Mouse (Mus musculus): ENCODE results near the gene Nagk. TPM values are rescaled to one million over a fixed set of nuclear protein-coding genes. Genes with fewer than 3 reads are reported as not detected.
"Not testable (repeated sequence)": the region's sequence is repeated elsewhere in the genome, so short reads cannot be mapped to it uniquely, and the experiment has no call there.

The Nagk gene
- polyA plus RNA-seq, 1 experiment from 2014 or later = 59.9 TPM

- ATAC-seq (replicated peaks; ENCODE audit: low FRiP score, low TSS enrichment, low read depth); H3K4me3 ChIP-seq (ENCODE audit: low read depth, low read length); H3K27me3 ChIP-seq (replicated peaks; ENCODE audit: control insufficient read depth, insufficient read depth, low read length); H3K36me3 ChIP-seq (ENCODE audit: control insufficient read depth, insufficient read depth, low read length); H3K4me2 ChIP-seq (ENCODE audit: low read length); H3K27ac ChIP-seq (ENCODE audit: low read depth); H3K9me3 ChIP-seq (ENCODE audit: control insufficient read depth, low read length); H3K4me1 ChIP-seq (replicated peaks; ENCODE audit: control insufficient read depth, insufficient read depth, low read length); DNase-seq (ENCODE audit: low spot score); H3K9ac ChIP-seq (ENCODE audit: low read length): not testable (repeated sequence)
- 85% methylated on average over 5 of the region's 5 CpGs for WGBS
Observed at GRCm38 (mm10) chr6:83790533-83790932, 4.2 kb upstream of the Nagk start.

GRCm38 (mm10) chr6:83791251-83791890 lies 3.4 kb upstream of the Nagk start:
- ATAC-seq (replicated peaks; ENCODE audit: low FRiP score, low TSS enrichment, low read depth) (no peak), DNase-seq (ENCODE audit: low spot score) (no peak)
- Histone ChIP-seq H3K27me3 (replicated peaks; ENCODE audit: control insufficient read depth, insufficient read depth, low read length) (no peaks in the 10 kb centered on the region), H3K27ac (ENCODE audit: low read depth) (no peak overlapping the region), H3K9me3 (ENCODE audit: control insufficient read depth, low read length) (no peaks in the 10 kb centered on the region), H3K4me2 (ENCODE audit: low read length) (no peak overlapping the region), H3K4me1 (replicated peaks; ENCODE audit: control insufficient read depth, insufficient read depth, low read length) (no peaks in the 10 kb centered on the region), H3K9ac (ENCODE audit: low read length) (no peak overlapping the region), H3K4me3 (ENCODE audit: low read depth, low read length) (no peak overlapping the region), H3K36me3 (ENCODE audit: control insufficient read depth, insufficient read depth, low read length) (no peaks in the 10 kb centered on the region)
- 58% methylated on average over 4 of the region's 4 CpGs for WGBS

- DNase-seq (ENCODE audit: low spot score) = peak; percentile 77
- WGBS = 4% methylated on average over 13 of the region's 13 CpGs
Observed at GRCm38 (mm10) chr6:83795492-83795900, 714 bp downstream of the Nagk start.

GRCm38 (mm10) chr6:83796686-83797085 lies 1.9 kb downstream of the Nagk start:
- H3K4me2 ChIP-seq (ENCODE audit: low read length) = no peak overlapping the region
- ATAC-seq (replicated peaks; ENCODE audit: low FRiP score, low TSS enrichment, low read depth) (no peak), DNase-seq (ENCODE audit: low spot score) (no peak)
- no peaks in the 10 kb centered on the region for H3K27me3 ChIP-seq (replicated peaks; ENCODE audit: control insufficient read depth, insufficient read depth, low read length)
- H3K4me1 ChIP-seq (replicated peaks; ENCODE audit: control insufficient read depth, insufficient read depth, low read length) = no peaks in the 10 kb centered on the region
- no peak overlapping the region for H3K9ac ChIP-seq (ENCODE audit: low read length)
- WGBS = 59% methylated on average over 3 of the region's 3 CpGs
- no peak overlapping the region for H3K27ac ChIP-seq (ENCODE audit: low read depth)
- H3K4me3 ChIP-seq (ENCODE audit: low read depth, low read length) = no peak overlapping the region
- peaks cover 32% of the 10 kb centered on the region for H3K36me3 ChIP-seq (ENCODE audit: control insufficient read depth, insufficient read depth, low read length)
- H3K9me3 ChIP-seq (ENCODE audit: control insufficient read depth, low read length) = no peaks in the 10 kb centered on the region

More at GRCm38 (mm10) chr6:83795492-83795900, 714 bp downstream of the Nagk start:
- no peaks in the 10 kb centered on the region for H3K9me3 ChIP-seq (ENCODE audit: control insufficient read depth, low read length)
- H3K4me2 ChIP-seq (ENCODE audit: low read length) = peak overlapping the region; percentile 73
- H3K27ac ChIP-seq (ENCODE audit: low read depth) = peak overlapping the region; percentile 96
- peak overlapping the region; percentile 76 for H3K9ac ChIP-seq (ENCODE audit: low read length)
- peaks cover 20% of the 10 kb centered on the region for H3K36me3 ChIP-seq (ENCODE audit: control insufficient read depth, insufficient read depth, low read length)
- peak; percentile 34 for ATAC-seq (replicated peaks; ENCODE audit: low FRiP score, low TSS enrichment, low read depth)
- H3K4me3 ChIP-seq (ENCODE audit: low read depth, low read length) = peak overlapping the region; percentile 77
- H3K27me3 ChIP-seq (replicated peaks; ENCODE audit: control insufficient read depth, insufficient read depth, low read length) = no peaks in the 10 kb centered on the region
- no peaks in the 10 kb centered on the region for H3K4me1 ChIP-seq (replicated peaks; ENCODE audit: control insufficient read depth, insufficient read depth, low read length)

- Histone ChIP-seq H3K4me2 (ENCODE audit: low read length) (no peak overlapping the region), H3K4me3 (ENCODE audit: low read depth, low read length) (no peak overlapping the region), H3K36me3 (ENCODE audit: control insufficient read depth, insufficient read depth, low read length) (peaks cover 59% of the 10 kb centered on the region), H3K27ac (ENCODE audit: low read depth) (no peak overlapping the region), H3K9ac (ENCODE audit: low read length) (no peak overlapping the region), H3K4me1 (replicated peaks; ENCODE audit: control insufficient read depth, insufficient read depth, low read length) (no peaks in the 10 kb centered on the region), H3K9me3 (ENCODE audit: control insufficient read depth, low read length) (no peaks in the 10 kb centered on the region), H3K27me3 (replicated peaks; ENCODE audit: control insufficient read depth, insufficient read depth, low read length) (no peaks in the 10 kb centered on the region)
- WGBS = 77% methylated on average over 5 of the region's 5 CpGs
- no peak for DNase-seq (ENCODE audit: low spot score)
- ATAC-seq (replicated peaks; ENCODE audit: low FRiP score, low TSS enrichment, low read depth) = no peak
Observed at GRCm38 (mm10) chr6:83802033-83802432, 7.3 kb downstream of the Nagk start.

GRCm38 (mm10) chr6:83802846-83803245 lies 8.1 kb downstream of the Nagk start:
- Histone ChIP-seq H3K27me3 (replicated peaks; ENCODE audit: control insufficient read depth, insufficient read depth, low read length) (no peaks in the 10 kb centered on the region), H3K4me3 (ENCODE audit: low read depth, low read length) (no peak overlapping the region), H3K9me3 (ENCODE audit: control insufficient read depth, low read length) (no peaks in the 10 kb centered on the region), H3K4me1 (replicated peaks; ENCODE audit: control insufficient read depth, insufficient read depth, low read length) (no peaks in the 10 kb centered on the region), H3K27ac (ENCODE audit: low read depth) (no peak overlapping the region), H3K9ac (ENCODE audit: low read length) (no peak overlapping the region), H3K36me3 (ENCODE audit: control insufficient read depth, insufficient read depth, low read length) (peaks cover 66% of the 10 kb centered on the region), H3K4me2 (ENCODE audit: low read length) (no peak overlapping the region)
- 89% methylated on average over 3 of the region's 3 CpGs for WGBS
- ATAC-seq (replicated peaks; ENCODE audit: low FRiP score, low TSS enrichment, low read depth) = no peak
- DNase-seq (ENCODE audit: low spot score) = no peak

GRCm38 (mm10) chr6:83815801-83816200 lies 21.0 kb downstream of the Nagk start:
- Histone ChIP-seq H3K4me3 (ENCODE audit: low read depth, low read length) (no peak overlapping the region), H3K27ac (ENCODE audit: low read depth) (no peak overlapping the region), H3K36me3 (ENCODE audit: control insufficient read depth, insufficient read depth, low read length) (peaks cover 22% of the 10 kb centered on the region), H3K27me3 (replicated peaks; ENCODE audit: control insufficient read depth, insufficient read depth, low read length) (no peaks in the 10 kb centered on the region), H3K4me2 (ENCODE audit: low read length) (no peak overlapping the region), H3K9me3 (ENCODE audit: control insufficient read depth, low read length) (no peaks in the 10 kb centered on the region), H3K4me1 (replicated peaks; ENCODE audit: control insufficient read depth, insufficient read depth, low read length) (peaks cover 6% of the 10 kb centered on the region; the same call in 1 of the 2 replicates), H3K9ac (ENCODE audit: low read length) (no peak overlapping the region)
- WGBS = 92% methylated on average over 3 of the region's 3 CpGs
- no peak for ATAC-seq (replicated peaks; ENCODE audit: low FRiP score, low TSS enrichment, low read depth)
- DNase-seq (ENCODE audit: low spot score) = no peak

- Histone ChIP-seq H3K36me3 (ENCODE audit: control insufficient read depth, insufficient read depth, low read length) (peaks cover 9% of the 10 kb centered on the region), H3K27me3 (replicated peaks; ENCODE audit: control insufficient read depth, insufficient read depth, low read length) (no peaks in the 10 kb centered on the region), H3K4me2 (ENCODE audit: low read length) (no peak overlapping the region), H3K27ac (ENCODE audit: low read depth) (0 out of 2 replicates have a peak overlapping the region, but pooled peaks have one; percentile 10), H3K9ac (ENCODE audit: low read length) (no peak overlapping the region), H3K4me1 (replicated peaks; ENCODE audit: control insufficient read depth, insufficient read depth, low read length) (peaks cover 13% of the 10 kb centered on the region), H3K4me3 (ENCODE audit: low read depth, low read length) (no peak overlapping the region), H3K9me3 (ENCODE audit: control insufficient read depth, low read length) (no peaks in the 10 kb centered on the region)
- WGBS = 60% methylated on average over 1 of the region's 1 CpGs
- ATAC-seq (replicated peaks; ENCODE audit: low FRiP score, low TSS enrichment, low read depth) (0 out of 2 replicates have a peak, but pooled peaks have one; percentile 58), DNase-seq (ENCODE audit: low spot score) (no peak)
Observed at GRCm38 (mm10) chr6:83818996-83819395, 24.2 kb downstream of the Nagk start.
